Mouse (Mus musculus): ENCODE data around the gene Gm27021.

The Gm27021 gene

DNA sequence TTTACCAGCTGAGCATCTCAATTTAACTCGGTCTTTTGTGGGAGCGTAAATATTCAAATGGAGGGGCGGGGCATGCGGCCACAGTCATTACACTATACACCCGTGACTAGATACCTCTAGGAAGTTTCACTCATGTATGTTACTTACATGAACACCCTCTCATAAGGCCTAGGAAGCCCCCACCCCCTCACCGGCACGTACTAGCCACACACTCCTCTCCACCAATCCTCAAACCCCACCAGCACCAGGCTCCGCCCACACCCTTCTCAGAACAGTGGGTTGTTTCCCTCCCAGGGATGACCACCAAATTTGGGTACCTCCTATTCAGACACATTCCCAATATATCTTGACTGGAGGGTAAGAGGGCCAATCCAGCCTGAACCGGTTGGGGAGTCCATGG lies 60.4 kb downstream of the Gm27021 start:
- no peak for DNase-seq (ENCODE audit: low spot score in 2 of 2)

- no peak for DNase-seq (ENCODE audit: low spot score in 2 of 2)
Observed at GRCm38 (mm10) chr8:120602672-120603071, 65.2 kb downstream of the Gm27021 start.

GRCm38 (mm10) chr8:120599504-120599903 lies 68.4 kb downstream of the Gm27021 start:
- peak; percentile 71 to 79 for DNase-seq (ENCODE audit: low spot score in 2 of 2)

- DNase-seq (ENCODE audit: low spot score in 2 of 2), result no peak
Observed at GRCm38 (mm10) chr8:120598579-120598978, 69.3 kb downstream of the Gm27021 start.

DNA sequence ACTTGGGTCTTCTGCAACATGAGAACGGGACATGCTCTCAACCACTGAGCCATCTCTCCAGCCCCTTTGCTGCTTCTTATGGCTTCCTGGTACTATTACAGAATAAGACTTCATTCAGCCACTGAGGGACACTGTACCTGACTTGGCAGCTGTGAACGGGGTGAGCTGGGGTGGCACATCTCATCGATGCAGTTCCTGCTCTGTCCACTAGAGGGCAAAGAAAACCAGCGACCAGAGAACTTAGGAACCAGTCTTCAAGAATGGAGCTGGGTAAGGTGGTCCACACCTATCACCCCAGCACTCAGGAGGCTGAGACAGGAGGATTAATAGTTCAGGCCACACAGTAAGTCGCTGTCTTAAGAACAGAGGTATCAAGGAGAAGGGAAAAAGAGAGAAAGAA lies 71.9 kb downstream of the Gm27021 start:
- DNase-seq (ENCODE audit: low spot score in 2 of 2), result no peak

- no peak for DNase-seq (ENCODE audit: low spot score in 2 of 2)
Observed at GRCm38 (mm10) chr8:120594571-120594970, 73.3 kb downstream of the Gm27021 start.

GRCm38 (mm10) chr8:120591587-120592292 lies 76.1 kb downstream of the Gm27021 start:
- DNase-seq (ENCODE audit: low spot score in 2 of 2), result no peak

- no peak for DNase-seq (ENCODE audit: low spot score in 2 of 2)
Observed at GRCm38 (mm10) chr8:120589921-120590320, 78.0 kb downstream of the Gm27021 start.

DNA sequence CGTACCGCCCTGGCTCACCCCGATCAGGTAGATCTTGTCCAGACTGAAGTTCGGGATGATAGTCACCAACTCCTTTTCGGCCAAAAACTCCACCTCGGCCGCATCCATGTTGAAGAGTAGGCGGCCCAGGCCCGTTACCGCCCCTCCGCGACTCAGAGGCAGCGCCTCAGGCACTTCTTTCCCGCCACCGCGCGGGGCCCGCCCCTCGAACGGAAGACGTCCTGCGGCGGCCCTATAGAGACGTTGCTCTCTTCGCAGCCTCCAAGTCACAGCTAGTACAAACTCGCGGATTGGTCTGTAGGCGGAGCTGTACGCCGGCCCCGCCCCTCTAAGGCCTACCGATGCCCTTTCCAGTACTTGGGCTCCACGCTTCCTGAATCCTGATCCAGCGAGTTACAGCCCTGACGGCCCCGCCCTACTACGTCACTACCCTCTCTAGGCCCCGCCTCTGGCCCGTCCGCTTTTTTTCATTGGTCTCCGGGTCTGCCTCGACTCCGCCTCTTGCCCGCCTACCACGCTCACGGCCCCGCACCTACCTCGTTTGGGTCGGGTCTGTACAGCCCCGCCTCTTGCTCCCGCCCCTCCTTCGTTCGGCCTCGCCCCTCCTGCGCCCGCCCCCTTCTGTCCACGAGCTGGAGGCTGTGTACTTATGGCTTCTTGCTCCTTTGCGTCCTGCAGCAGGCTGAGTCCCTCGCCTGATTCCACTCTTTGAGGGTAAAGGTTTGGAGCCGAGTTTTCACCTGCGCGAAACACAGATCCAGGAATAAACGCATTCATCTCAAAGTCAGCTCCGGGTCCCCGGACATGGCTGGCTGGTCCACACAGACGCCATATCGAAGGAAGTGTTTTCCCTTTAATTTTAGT lies 78.7 kb downstream of the Gm27021 start, which contains the start of gene Gins2:
Gene Gins2, minus strand, starts transcription at position 397 of the 864 bp plus-strand sequence.
- peak; percentile 100 for DNase-seq (ENCODE audit: low spot score in 2 of 2)

- no peak for DNase-seq (ENCODE audit: low spot score in 2 of 2)
Observed at GRCm38 (mm10) chr8:120585521-120585920, 82.4 kb downstream of the Gm27021 start.

- DNase-seq (ENCODE audit: low spot score in 2 of 2), result no peak
Observed at GRCm38 (mm10) chr8:120581811-120582210, 86.1 kb downstream of the Gm27021 start.

DNA sequence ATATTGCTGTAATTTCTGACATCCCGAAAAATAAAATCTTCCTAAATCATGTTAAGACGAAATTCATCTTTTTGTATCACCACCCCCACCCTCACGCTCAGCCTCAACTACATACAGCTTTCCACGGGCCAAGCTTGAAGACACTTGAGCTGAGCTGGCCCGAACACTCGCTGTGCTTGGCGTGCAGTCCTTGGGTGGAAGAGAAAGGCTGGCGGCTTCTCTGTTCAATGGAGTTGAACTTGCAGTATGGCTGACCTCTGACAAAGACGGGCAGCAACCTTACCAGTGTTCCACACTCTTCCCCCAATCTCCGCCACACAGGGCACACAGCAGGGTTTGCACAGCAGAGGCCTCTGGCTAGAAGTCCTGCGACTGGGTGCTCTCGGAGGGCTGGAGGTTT lies 86.5 kb downstream of the Gm27021 start:
- no peak for DNase-seq (ENCODE audit: low spot score in 2 of 2)

DNA sequence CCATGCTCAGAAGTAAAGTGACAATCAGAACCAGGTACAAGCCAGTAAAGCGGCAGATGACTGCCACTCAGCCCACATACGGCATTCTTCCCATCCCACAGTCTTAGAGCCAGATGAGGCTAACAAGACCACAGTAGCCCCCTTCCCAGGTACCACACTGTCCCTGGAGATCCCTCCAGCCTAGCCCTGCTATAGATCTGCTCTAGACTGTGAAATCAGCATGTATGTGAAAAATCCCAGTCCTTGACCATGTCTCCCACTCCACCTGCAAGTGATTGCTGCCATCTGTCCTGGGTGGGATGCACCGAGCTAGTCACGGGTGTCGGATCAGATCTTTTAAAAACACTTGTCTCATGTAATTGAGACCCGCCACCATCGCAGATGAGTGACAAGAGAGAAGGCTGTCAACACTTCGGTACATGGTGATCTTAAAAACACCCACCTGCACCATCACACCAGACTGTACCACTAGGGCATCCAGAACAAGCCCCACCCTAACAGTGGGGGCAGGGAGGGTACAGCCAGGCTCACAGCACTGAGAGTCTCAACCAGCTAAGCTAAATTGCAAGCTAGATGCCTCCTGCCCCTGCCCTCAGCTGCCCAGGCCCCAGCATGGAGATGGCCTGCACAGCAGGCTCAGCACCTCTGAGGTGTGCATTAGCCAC lies 87.4 kb downstream of the Gm27021 start:
- no peak for DNase-seq (ENCODE audit: low spot score in 2 of 2)

DNA sequence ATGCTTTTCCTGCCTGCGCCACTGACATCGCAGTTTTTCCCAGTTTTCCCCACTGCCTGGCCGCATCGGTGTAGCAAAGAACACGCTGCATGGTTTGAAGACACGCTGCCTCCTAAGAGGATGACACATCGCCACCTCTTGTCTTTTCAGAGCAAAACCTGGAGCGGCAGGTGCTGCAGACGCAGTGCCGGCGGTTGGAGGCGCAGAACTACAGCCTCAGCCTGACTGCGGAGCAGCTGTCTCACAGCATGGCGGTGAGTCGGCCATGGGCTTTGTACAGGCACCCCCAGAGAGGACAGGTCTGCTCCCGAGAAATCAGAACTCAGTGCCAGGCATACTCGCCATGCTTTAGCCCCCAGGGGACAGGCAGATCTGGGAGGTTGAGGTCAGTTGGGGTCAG lies 90.1 kb downstream of the Gm27021 start:
- DNase-seq (ENCODE audit: low spot score in 2 of 2), result no peak

GRCm38 (mm10) chr8:120575801-120576200 lies 92.1 kb downstream of the Gm27021 start:
- no peak for DNase-seq (ENCODE audit: low spot score in 2 of 2)

- DNase-seq (ENCODE audit: low spot score in 2 of 2), result no peak
Observed at GRCm38 (mm10) chr8:120574941-120575340, 92.9 kb downstream of the Gm27021 start.

DNA sequence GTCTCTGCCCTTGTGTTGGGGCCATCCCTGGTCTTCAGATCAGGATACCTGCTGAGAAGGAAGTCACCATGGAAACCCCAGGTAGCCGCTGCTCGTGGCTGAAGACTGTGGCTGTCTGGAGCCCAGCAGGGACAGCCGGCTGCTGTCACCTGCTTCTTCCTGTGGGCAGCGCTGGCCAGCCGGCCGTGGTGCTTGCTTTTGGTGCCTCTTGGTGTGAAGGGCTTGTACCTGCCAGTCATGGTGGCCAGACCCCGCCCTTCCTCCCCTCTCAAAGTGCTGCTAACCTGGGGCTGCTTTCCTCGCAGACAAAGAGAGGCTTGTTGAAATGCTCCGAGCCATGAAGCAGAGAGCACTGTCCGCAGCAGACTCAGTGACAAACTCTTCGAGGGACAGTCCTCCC lies 94.0 kb downstream of the Gm27021 start:
- DNase-seq (ENCODE audit: low spot score in 2 of 2), result no peak

DNA sequence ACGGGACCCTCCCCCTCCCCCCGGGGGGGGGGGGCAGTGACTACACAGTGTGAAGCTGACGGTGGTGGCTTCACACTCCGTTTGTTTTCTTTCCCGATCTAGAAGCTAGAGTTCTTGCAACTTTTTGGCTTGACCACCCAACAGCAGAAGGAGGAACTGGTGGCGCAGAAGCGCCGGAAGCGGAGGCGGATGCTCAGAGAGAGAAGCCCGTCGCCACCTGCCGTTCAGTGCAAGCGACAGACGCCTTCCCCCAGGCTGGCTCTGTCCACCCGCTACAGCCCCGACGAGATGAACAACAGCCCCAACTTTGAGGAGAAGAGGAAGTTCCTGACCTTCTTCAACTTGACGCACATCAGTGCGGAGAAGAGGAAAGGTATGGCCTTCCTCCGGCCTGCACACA lies 95.3 kb downstream of the Gm27021 start:
- no peak for DNase-seq (ENCODE audit: low spot score in 2 of 2)

DNA sequence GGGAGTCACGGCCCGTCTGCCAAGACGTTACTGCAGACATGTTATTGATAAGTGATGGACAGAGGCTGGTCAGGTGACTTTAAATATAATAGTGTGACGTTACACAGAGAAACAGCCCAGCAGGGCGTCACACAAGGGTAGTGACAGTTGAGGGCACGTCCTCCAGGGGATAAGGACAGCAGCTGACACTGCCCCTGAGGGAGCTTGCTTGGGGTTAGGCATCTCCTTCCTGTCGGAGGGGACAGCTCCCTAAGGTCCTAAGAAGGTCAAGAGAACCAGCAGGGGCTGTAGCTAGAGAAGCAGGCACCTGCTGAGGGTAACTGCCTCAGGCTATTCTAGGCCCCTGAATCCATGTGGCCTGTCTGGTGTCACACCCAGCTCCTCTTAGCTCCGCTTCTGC lies 96.3 kb downstream of the Gm27021 start:
- no peak for DNase-seq (ENCODE audit: low spot score in 2 of 2)

GRCm38 (mm10) chr8:120569939-120570715 lies 97.8 kb downstream of the Gm27021 start:
- peak; percentile 69 to 75 for DNase-seq (ENCODE audit: low spot score in 2 of 2)

DNA sequence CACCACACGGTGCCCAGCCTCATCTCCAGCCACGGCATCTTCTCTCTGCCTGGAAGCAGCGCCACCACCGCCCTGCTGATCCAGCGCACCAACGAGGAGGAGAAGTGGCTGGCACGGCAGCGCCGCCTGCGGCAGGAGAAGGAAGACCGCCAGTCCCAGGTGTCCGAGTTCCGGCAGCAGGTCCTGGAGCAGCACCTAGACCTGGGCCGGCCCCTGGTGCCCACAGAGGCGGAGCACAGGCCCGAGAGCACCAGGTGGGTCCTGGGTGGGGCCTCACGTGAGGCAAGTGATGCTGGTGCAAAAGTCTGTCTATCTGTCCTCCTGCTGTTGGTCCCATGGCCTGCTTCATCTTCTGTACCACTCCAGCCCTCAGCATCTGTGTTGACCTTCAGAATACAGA lies 98.8 kb downstream of the Gm27021 start:
- DNase-seq (ENCODE audit: low spot score in 2 of 2), result no peak

Measured in urinary bladder, postnatal 36 days (tissue).